Mouse (Mus musculus): ENCODE data around the gene Tns4.

DNA sequence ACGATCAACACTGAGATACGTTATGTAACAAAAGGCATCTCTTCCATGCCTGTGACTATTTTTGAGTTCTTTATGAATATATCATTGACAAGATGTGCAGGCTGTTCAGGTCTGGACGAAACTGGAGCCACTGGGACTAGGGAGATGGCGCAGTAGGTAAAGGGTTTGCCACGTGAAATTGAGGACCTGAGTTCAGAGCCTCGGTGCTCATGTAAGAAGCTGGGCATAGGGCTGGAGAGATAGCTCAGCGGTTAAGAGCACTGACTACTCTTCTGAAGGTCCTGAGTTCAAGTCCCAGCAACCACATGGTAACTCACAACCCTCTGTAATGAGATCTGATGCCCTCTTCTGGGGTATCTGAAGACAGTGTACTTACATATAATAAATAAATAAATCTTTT is 22.5 kb upstream of the Tns4 start:
- TF ChIP-seq POLR2A (IDR thresholded peaks at IDR 0.05; ENCODE audit: insufficient read length, low read depth) (no peak), USF1 (IDR thresholded peaks at IDR 0.05; ENCODE audit: low read depth) (no peak), CEBPB (IDR thresholded peaks at IDR 0.05; ENCODE audit: insufficient read depth, poor library complexity, severe bottlenecking) (no peak), MYOG (IDR thresholded peaks at IDR 0.05; ENCODE audit: control insufficient read depth in 1 of 3, insufficient read depth in 1 of 3, insufficient read length in 2 of 3, low read depth in 2 of 3) (no peak), E2F4 (IDR thresholded peaks at IDR 0.05; ENCODE audit: insufficient read depth) (no peak), MYOD1 (IDR thresholded peaks at IDR 0.05; ENCODE audit: control insufficient read depth in 1 of 3, insufficient read length in 2 of 3, low read depth in 2 of 3) (no peak), POLR2AphosphoS2 (IDR thresholded peaks at IDR 0.05; ENCODE audit: insufficient read length, low read depth) (no peak), MAX (IDR thresholded peaks at IDR 0.05; ENCODE audit: low read depth) (no peak), REST (IDR thresholded peaks at IDR 0.05; ENCODE audit: insufficient read depth, insufficient read length) (no peak), TCF12 (IDR thresholded peaks at IDR 0.05; ENCODE audit: insufficient read depth, poor library complexity, severe bottlenecking) (no peak)
